Mouse (Mus musculus) right cerebral cortex, adult 18-20 months (tissue): ENCODE results near the gene Gdf11.
A peak's percentile ranks its signal among the peaks of the same experiment; 100 is the strongest.

Experiments
- DNase-seq: peaks from one replicate; pipeline ENCODE4 v3.0.0; 2022; ENCODE audit warnings: mixed read lengths

Gene Gdf11

GRCm38 (mm10) chr10:128918246-128918645 is 26.7 kb upstream of the Gdf11 start:
- DNase-seq = no peak

GRCm38 (mm10) chr10:128917400-128917799 is 25.9 kb upstream of the Gdf11 start:
- no peak for DNase-seq

- DNase-seq = no peak
Observed at GRCm38 (mm10) chr10:128916665-128917064, 25.1 kb upstream of the Gdf11 start.

GRCm38 (mm10) chr10:128915550-128915949 is 24.0 kb upstream of the Gdf11 start:
- DNase-seq = no peak

- no peak for DNase-seq
Observed at GRCm38 (mm10) chr10:128913696-128914095, 22.2 kb upstream of the Gdf11 start.

GRCm38 (mm10) chr10:128913219-128913618 is 21.7 kb upstream of the Gdf11 start:
- DNase-seq = peak; percentile 88

GRCm38 (mm10) chr10:128912791-128913190 is 21.3 kb upstream of the Gdf11 start:
- DNase-seq = no peak

- DNase-seq = no peak
Observed at GRCm38 (mm10) chr10:128912268-128912667, 20.8 kb upstream of the Gdf11 start.

GRCm38 (mm10) chr10:128911430-128911829 is 19.9 kb upstream of the Gdf11 start:
- DNase-seq = no peak

GRCm38 (mm10) chr10:128910066-128910841 is 18.7 kb upstream of the Gdf11 start:
- no peak for DNase-seq

GRCm38 (mm10) chr10:128909567-128910028 is 18.1 kb upstream of the Gdf11 start:
- DNase-seq = peak; percentile 78

- no peak for DNase-seq
Observed at GRCm38 (mm10) chr10:128908778-128909448, 17.4 kb upstream of the Gdf11 start.

GRCm38 (mm10) chr10:128904812-128905211 is 13.3 kb upstream of the Gdf11 start:
- no peak for DNase-seq

- DNase-seq = no peak
Observed at GRCm38 (mm10) chr10:128902409-128902988, 11.0 kb upstream of the Gdf11 start.

- DNase-seq = no peak
Observed at GRCm38 (mm10) chr10:128901409-128901808, 9.9 kb upstream of the Gdf11 start.

- no peak for DNase-seq
Observed at GRCm38 (mm10) chr10:128900698-128901097, 9.2 kb upstream of the Gdf11 start, which contains the start of gene Cd63. Cd63 (plus strand) TSS chr10:128900989.

- DNase-seq = no peak
Observed at GRCm38 (mm10) chr10:128899759-128900490, 8.4 kb upstream of the Gdf11 start.

GRCm38 (mm10) chr10:128897501-128897900 is 6.0 kb upstream of the Gdf11 start:
- DNase-seq = no peak

GRCm38 (mm10) chr10:128896807-128897206 is 5.3 kb upstream of the Gdf11 start:
- DNase-seq = no peak

GRCm38 (mm10) chr10:128895952-128896693 is 4.6 kb upstream of the Gdf11 start:
- peak; percentile 49 for DNase-seq

- DNase-seq = peak; percentile 75
Observed at GRCm38 (mm10) chr10:128895437-128895836, 3.9 kb upstream of the Gdf11 start.

GRCm38 (mm10) chr10:128892246-128892645 is 728 bp upstream of the Gdf11 start:
- DNase-seq = no peak
